Mouse (Mus musculus): ENCODE measurements around the gene Ebf3. TPM values are rescaled to one million over a fixed set of nuclear protein-coding genes. Genes with fewer than 3 reads are reported as not detected.

The Ebf3 gene
- polyA plus RNA-seq, 1 experiment = 17.0 TPM

DNA sequence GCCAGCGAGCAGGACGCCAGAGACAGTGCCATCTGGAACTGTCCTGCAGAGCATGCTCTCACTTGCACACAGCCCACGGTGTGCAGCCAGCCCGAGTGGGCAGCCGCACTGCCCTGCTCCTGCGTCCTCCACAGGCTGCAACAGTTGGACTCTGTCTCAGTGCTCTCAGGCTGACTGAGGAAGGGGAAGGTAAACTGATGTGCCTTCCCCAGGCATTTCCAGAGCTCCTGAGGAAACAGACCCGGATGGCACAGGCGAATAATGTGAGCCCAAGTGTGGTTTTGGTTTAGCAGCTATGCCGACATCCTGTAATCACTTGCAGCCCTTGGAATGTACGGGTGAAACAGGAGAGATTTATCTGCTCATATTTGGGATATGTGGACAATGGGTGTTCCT is 10.5 kb downstream of the Ebf3 start:
- no peak for TF ChIP-seq CTCF (IDR thresholded peaks at IDR 0.05; ENCODE audit: borderline replicate concordance, insufficient read depth, low read length)
- no peak for TF ChIP-seq POLR2A (IDR thresholded peaks at IDR 0.05; ENCODE audit: low read depth, low read length)
- Histone ChIP-seq H3K4me1 (ENCODE audit: control insufficient read depth, insufficient read depth, low read length) (peaks cover 22% of the 10 kb centered on the region), H3K27ac (ENCODE audit: insufficient read depth, low read length) (peak overlapping the region; percentile 68), H3K4me3 (ENCODE audit: insufficient read depth, low read length) (no peak overlapping the region)

DNA sequence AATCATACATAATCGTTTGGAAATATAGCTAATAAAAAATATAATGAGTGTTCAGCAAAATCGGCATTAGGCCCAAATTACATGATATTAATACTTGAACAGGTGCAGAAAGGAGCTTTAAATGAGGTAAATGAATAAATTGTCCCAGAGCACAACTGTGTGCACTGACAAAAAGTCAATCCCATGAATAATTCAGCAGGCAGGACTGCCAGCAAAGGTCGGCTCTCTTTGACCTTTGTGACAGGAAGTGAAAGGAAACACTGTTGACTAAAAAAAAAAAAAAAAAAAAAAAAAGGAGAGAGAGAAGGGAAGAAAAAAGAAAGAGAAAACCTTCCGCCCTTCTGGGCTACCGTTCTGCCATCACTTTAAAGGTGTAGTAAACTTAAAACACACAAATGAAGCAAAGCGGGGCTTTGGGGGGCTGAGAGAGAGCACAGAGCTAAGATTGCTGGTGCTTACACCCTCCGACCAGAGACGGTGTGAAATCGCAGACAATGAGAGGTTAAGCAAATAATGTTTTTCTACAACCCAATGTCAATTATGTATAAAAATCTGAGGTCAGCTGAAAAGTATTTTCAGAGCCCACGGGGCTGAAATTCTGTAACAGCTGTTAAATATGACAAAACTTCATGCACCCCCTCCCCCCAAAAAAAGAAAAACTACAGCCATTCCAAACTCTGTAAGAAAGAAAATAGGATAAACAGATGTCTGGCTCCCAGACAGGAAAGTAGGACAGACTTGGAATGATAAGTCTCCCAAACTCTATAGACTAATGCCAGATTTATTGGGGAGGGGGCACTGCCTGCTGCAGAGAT is 11.1 kb downstream of the Ebf3 start:
- Histone ChIP-seq H3K4me1 (ENCODE audit: control insufficient read depth, insufficient read depth, low read length) (peaks cover 22% of the 10 kb centered on the region), H3K27ac (ENCODE audit: insufficient read depth, low read length) (peak overlapping the region; percentile 68)
- no peak for TF ChIP-seq CTCF (IDR thresholded peaks at IDR 0.05; ENCODE audit: borderline replicate concordance, insufficient read depth, low read length)
- no peak for TF ChIP-seq POLR2A (IDR thresholded peaks at IDR 0.05; ENCODE audit: low read depth, low read length)

DNA sequence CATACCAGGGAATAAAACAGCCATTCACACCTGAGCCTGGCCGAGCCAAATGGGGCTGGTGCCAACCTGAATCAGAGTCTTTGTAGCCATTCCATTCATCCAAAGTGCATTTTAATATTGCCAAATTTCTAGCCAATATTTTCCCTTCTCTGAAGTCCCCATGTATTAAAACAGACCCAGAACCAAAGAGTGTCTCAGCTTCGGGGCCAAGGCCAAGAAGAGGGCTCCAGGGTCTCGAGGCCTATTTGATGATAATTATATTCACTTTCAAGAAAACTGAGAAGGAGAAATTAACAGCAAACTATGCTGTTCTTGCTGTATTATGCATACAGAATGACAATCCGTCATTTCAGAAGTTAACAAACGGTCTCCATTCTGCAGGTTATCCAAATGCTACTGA is 12.1 kb downstream of the Ebf3 start:
- peaks cover 22% of the 10 kb centered on the region for H3K4me1 ChIP-seq (ENCODE audit: control insufficient read depth, insufficient read depth, low read length)
- TF ChIP-seq CTCF (IDR thresholded peaks at IDR 0.05; ENCODE audit: borderline replicate concordance, insufficient read depth, low read length) (no peak), POLR2A (IDR thresholded peaks at IDR 0.05; ENCODE audit: low read depth, low read length) (no peak)
- H3K27ac ChIP-seq (ENCODE audit: insufficient read depth, low read length) = no peak overlapping the region
- no peak overlapping the region for H3K4me3 ChIP-seq (ENCODE audit: insufficient read depth, low read length)

More for the DNA sequence above, 11.1 kb downstream of the Ebf3 start:
- H3K4me3 ChIP-seq (ENCODE audit: insufficient read depth, low read length) = no peak overlapping the region

DNA sequence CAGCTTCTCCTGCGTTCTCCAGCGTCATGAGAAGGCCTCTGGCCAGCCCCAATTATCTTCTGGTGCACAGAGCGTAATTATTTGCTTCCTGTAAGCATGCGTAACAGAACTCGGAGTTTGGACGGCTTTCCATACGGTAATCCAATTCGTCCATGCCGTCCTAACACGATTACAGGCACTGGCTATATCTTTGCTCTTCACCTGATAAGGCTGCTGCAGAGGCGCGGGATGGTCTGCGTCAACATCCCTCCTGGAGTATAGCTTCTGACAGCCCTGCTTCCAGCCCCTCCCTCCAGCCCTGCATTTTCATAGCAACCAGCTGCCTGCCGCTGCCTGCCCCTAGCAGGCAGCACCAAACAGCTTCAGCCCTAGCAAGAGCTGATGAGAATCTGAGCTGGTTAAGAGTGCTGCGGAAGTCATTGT is 12.9 kb downstream of the Ebf3 start:
- Histone ChIP-seq H3K27ac (ENCODE audit: insufficient read depth, low read length) (no peak overlapping the region), H3K4me1 (ENCODE audit: control insufficient read depth, insufficient read depth, low read length) (peaks cover 20% of the 10 kb centered on the region), H3K4me3 (ENCODE audit: insufficient read depth, low read length) (no peak overlapping the region)
- TF ChIP-seq CTCF (IDR thresholded peaks at IDR 0.05; ENCODE audit: borderline replicate concordance, insufficient read depth, low read length) (no peak), POLR2A (IDR thresholded peaks at IDR 0.05; ENCODE audit: low read depth, low read length) (no peak)

DNA sequence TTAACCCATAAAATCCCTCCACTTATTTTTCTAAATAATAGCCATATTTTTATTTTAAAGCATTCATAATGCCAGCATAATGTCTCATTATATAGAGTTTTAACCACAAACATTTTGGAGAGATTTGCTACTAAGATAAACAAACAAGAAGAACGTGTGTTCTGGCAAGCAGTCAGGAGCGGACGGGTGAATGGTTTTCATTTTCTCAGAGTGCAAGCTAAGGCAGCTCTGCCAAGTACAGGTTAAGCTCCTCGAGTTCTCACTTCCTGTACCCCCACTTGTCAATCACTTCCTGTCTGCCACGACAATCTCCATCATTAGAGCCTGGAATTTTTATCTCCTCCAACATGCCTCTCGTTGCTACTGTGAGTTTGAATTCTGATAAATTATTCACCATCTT is 13.4 kb downstream of the Ebf3 start:
- no peak overlapping the region for H3K27ac ChIP-seq (ENCODE audit: insufficient read depth, low read length)
- TF ChIP-seq CTCF (IDR thresholded peaks at IDR 0.05; ENCODE audit: borderline replicate concordance, insufficient read depth, low read length) = no peak
- no peak for TF ChIP-seq POLR2A (IDR thresholded peaks at IDR 0.05; ENCODE audit: low read depth, low read length)
- no peak overlapping the region for H3K4me3 ChIP-seq (ENCODE audit: insufficient read depth, low read length)
- H3K4me1 ChIP-seq (ENCODE audit: control insufficient read depth, insufficient read depth, low read length) = peaks cover 20% of the 10 kb centered on the region

DNA sequence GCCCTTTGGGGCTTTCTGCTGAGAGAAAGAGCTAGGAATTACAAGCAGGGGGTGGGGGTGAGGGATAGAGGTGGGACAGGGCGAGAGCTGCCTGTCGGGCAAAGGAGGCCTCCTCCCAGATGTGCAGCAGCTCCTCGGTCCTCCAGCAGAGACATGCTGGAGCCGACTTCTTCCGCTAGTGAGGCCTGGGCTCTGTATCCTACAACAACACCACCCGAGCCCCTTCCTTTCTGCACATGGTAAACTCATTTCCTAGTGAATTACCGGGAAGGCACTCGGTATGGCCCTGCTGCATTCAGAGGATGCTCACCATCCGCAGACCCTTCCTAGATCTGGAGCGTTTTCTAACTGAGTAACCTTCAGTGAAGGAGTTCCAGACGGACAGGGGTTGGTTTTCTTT is 14.1 kb downstream of the Ebf3 start:
- H3K4me3 ChIP-seq (ENCODE audit: insufficient read depth, low read length) = no peak overlapping the region
- no peak overlapping the region for H3K27ac ChIP-seq (ENCODE audit: insufficient read depth, low read length)
- no peak for TF ChIP-seq CTCF (IDR thresholded peaks at IDR 0.05; ENCODE audit: borderline replicate concordance, insufficient read depth, low read length)
- no peak for TF ChIP-seq POLR2A (IDR thresholded peaks at IDR 0.05; ENCODE audit: low read depth, low read length)
- peaks cover 20% of the 10 kb centered on the region for H3K4me1 ChIP-seq (ENCODE audit: control insufficient read depth, insufficient read depth, low read length)

DNA sequence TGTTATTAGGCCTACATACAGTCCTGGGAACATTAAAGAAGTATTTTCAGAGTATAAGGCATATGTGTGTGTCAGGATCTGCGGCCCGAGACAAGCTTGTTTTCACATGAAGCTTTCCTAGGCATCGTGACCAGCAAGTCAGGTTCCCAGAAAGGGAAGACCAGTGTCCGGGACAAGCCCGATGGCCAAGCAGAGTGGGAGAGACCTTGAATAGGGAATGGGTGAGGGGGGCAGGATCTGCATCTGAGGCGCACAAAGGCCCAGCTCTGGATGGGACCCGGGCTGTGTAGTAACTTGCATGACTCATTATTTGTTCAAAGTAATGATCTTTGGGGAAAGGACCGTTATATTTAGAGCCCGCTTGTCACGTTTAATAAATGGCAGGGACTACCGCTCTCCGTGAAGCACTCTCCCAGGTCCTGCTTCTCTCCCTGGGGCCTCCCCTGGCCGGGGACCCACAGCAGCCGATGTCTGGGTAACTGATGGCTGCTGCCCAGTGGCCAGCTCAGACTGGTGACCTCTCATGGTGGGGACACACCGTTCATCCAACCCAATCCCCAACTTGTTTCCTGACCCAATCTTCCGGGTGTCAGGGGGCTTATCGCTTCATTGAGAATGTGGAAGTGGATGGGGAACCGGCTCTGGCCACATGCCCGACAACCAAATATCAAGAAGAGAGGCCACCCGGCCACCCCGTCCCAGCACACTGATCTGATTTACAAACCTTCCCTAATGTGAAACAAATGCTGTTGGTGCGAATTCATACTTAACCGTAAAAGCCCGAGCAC is 16.5 kb downstream of the Ebf3 start:
- H3K27ac ChIP-seq (ENCODE audit: insufficient read depth, low read length) = no peak overlapping the region
- no peak overlapping the region for H3K4me3 ChIP-seq (ENCODE audit: insufficient read depth, low read length)
- TF ChIP-seq POLR2A (IDR thresholded peaks at IDR 0.05; ENCODE audit: low read depth, low read length) (no peak), CTCF (IDR thresholded peaks at IDR 0.05; ENCODE audit: borderline replicate concordance, insufficient read depth, low read length) (no peak)
- H3K4me1 ChIP-seq (ENCODE audit: control insufficient read depth, insufficient read depth, low read length) = peaks cover 11% of the 10 kb centered on the region

DNA sequence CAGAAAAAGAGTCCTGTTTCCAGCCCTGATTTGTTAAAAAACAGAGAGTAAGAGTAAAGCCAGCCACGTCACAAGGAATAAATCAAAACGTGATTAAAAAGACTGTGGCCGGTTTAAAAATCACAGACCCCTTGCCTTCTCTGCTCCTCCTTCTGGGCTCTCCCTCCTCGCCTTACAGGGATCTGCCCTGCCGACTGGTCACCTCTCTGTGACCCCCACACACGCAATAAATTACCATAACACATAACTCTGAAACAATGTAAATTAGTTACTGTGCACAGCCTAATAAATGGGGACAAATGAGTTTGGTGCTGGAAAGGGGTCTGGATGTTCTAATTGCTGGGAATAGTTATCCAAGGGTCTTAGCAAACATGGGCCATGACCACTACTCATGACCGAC is 17.1 kb downstream of the Ebf3 start:
- no peak overlapping the region for H3K4me3 ChIP-seq (ENCODE audit: insufficient read depth, low read length)
- TF ChIP-seq CTCF (IDR thresholded peaks at IDR 0.05; ENCODE audit: borderline replicate concordance, insufficient read depth, low read length) (no peak), POLR2A (IDR thresholded peaks at IDR 0.05; ENCODE audit: low read depth, low read length) (no peak)
- H3K4me1 ChIP-seq (ENCODE audit: control insufficient read depth, insufficient read depth, low read length) = peaks cover 11% of the 10 kb centered on the region
- H3K27ac ChIP-seq (ENCODE audit: insufficient read depth, low read length) = no peak overlapping the region

DNA sequence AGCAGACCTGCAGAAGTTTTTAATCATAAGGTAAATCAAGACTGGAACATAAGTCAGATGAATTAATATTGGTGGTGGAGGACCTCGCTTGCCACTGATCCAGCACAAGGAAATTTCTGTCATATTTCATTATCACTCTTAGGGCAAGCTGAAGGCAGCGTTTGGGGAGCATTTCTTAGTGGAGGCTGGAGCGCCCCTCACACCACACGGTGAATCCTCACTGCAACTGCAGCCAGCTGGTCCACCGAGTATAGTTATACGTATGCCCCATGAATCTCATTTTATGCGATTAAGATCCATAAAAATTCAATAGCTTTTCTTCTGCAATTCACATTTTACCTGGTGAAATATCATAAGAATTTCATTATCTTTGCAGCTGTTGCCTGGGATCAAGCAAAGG is 18.6 kb downstream of the Ebf3 start:
- Histone ChIP-seq H3K4me3 (ENCODE audit: insufficient read depth, low read length) (no peak overlapping the region), H3K27ac (ENCODE audit: insufficient read depth, low read length) (no peak overlapping the region), H3K4me1 (ENCODE audit: control insufficient read depth, insufficient read depth, low read length) (peaks cover 5% of the 10 kb centered on the region; the same call in 1 of the 2 replicates)
- TF ChIP-seq CTCF (IDR thresholded peaks at IDR 0.05; ENCODE audit: borderline replicate concordance, insufficient read depth, low read length) (no peak), POLR2A (IDR thresholded peaks at IDR 0.05; ENCODE audit: low read depth, low read length) (no peak)

DNA sequence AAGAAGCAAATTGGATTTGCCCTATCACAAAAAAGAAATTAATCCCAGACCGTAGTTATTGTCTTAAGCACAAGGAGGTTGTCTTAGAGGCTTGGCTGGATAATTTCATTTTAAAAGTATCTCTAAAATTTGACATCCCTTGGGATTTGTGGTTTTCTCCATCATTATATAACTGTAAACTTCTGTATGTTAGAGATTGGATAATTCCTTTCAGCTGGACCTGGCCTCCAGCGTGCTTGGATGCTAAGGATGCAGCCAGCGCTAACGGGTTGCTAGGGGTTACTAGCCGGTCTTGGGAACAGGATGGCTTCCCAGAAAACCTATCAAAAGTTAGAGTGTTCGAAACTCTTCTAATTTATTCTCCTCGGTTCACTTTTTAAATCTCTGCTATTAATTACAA is 19.8 kb downstream of the Ebf3 start:
- Histone ChIP-seq H3K4me3 (ENCODE audit: insufficient read depth, low read length) (no peak overlapping the region), H3K27ac (ENCODE audit: insufficient read depth, low read length) (no peak overlapping the region), H3K4me1 (ENCODE audit: control insufficient read depth, insufficient read depth, low read length) (0 out of 2 replicates have a peak, but pooled peaks cover 2% of the 10 kb centered on the region)
- TF ChIP-seq POLR2A (IDR thresholded peaks at IDR 0.05; ENCODE audit: low read depth, low read length) (no peak), CTCF (IDR thresholded peaks at IDR 0.05; ENCODE audit: borderline replicate concordance, insufficient read depth, low read length) (no peak)
